Mouse (Mus musculus): ENCODE measurements at regions not wholly inside any gene's neighbourhood (a gene's known extent, or its start where the extent isn't known, plus 50 kb on each side); places are given as distances from the start of the nearest gene placed in this dataset.
"Not testable (repeated sequence)": the region's sequence is repeated elsewhere in the genome, so short reads cannot be mapped to it uniquely, and the experiment has no call there.

- intact Hi-C loops (cut with DNase I) = no loop called here
- DNase-seq (ENCODE audit: extremely low spot score in 1 of 2, low spot score in 2 of 2) = no peak
Measured at GRCm38 (mm10) chr7:83289915-83290773, 294.6 kb upstream of the Tmc3 start.

GRCm38 (mm10) chr7:83307112-83307511, 277.6 kb upstream of the Tmc3 start:
- DNase-seq (ENCODE audit: extremely low spot score in 1 of 2, low spot score in 2 of 2) = no peak
- intact Hi-C loops (cut with DNase I) = no loop called here

- no peak for DNase-seq (ENCODE audit: extremely low spot score in 1 of 2, low spot score in 2 of 2)
- intact Hi-C loops (cut with DNase I) = no loop called here
Measured at GRCm38 (mm10) chr7:83312172-83312571, 272.6 kb upstream of the Tmc3 start.

- intact Hi-C loops (cut with DNase I) = no loop called here
- no peak for DNase-seq (ENCODE audit: extremely low spot score in 1 of 2, low spot score in 2 of 2)
Measured at GRCm38 (mm10) chr7:83329809-83330412, 254.8 kb upstream of the Tmc3 start.

GRCm38 (mm10) chr7:83347103-83347754, 237.5 kb upstream of the Tmc3 start:
- DNase-seq (ENCODE audit: extremely low spot score in 1 of 2, low spot score in 2 of 2) = no peak
- intact Hi-C loops (cut with DNase I) = no loop called here

- intact Hi-C loops (cut with DNase I) = no loop called here
- no peak for DNase-seq (ENCODE audit: extremely low spot score in 1 of 2, low spot score in 2 of 2)
Measured at GRCm38 (mm10) chr7:83369191-83369590, 215.5 kb upstream of the Tmc3 start.

GRCm38 (mm10) chr7:83369605-83370004, 215.1 kb upstream of the Tmc3 start:
- intact Hi-C loops (cut with DNase I) = no loop called here
- no peak for DNase-seq (ENCODE audit: extremely low spot score in 1 of 2, low spot score in 2 of 2)

- intact Hi-C loops (cut with DNase I) = no loop called here
- no peak for DNase-seq (ENCODE audit: extremely low spot score in 1 of 2, low spot score in 2 of 2)
Measured at GRCm38 (mm10) chr7:83376826-83377225, 207.9 kb upstream of the Tmc3 start.

- intact Hi-C loops (cut with DNase I) = no loop called here
- DNase-seq (ENCODE audit: extremely low spot score in 1 of 2, low spot score in 2 of 2) = peak in 1 of 2 experiments; percentile 13
Measured at GRCm38 (mm10) chr7:83381381-83382181, 203.1 kb upstream of the Tmc3 start.

GRCm38 (mm10) chr7:83382803-83383363, 201.8 kb upstream of the Tmc3 start:
- peak; percentile 61 to 65 for DNase-seq (ENCODE audit: extremely low spot score in 1 of 2, low spot score in 2 of 2)
- intact Hi-C loops (cut with DNase I) = no loop called here

GRCm38 (mm10) chr7:83391388-83391787, 193.3 kb upstream of the Tmc3 start:
- DNase-seq (ENCODE audit: extremely low spot score in 1 of 2, low spot score in 2 of 2) = no peak
- intact Hi-C loops (cut with DNase I) = no loop called here

- DNase-seq (ENCODE audit: extremely low spot score in 1 of 2, low spot score in 2 of 2) = no peak
- intact Hi-C loops (cut with DNase I) = no loop called here
Measured at GRCm38 (mm10) chr7:83392181-83392580, 192.5 kb upstream of the Tmc3 start.

- intact Hi-C loops (cut with DNase I) = no loop called here
Measured at GRCm38 (mm10) chr7:83392625-83393024, 192.1 kb upstream of the Tmc3 start.

GRCm38 (mm10) chr7:83394156-83394555, 190.6 kb upstream of the Tmc3 start:
- intact Hi-C loops (cut with DNase I) = no loop called here
- no peak for DNase-seq (ENCODE audit: extremely low spot score in 1 of 2, low spot score in 2 of 2)

More at GRCm38 (mm10) chr7:83392625-83393024, 192.1 kb upstream of the Tmc3 start:
- DNase-seq (ENCODE audit: extremely low spot score in 1 of 2, low spot score in 2 of 2) = no peak

- intact Hi-C loops (cut with DNase I) = no loop called here
- DNase-seq (ENCODE audit: extremely low spot score in 1 of 2, low spot score in 2 of 2) = no peak
Measured at GRCm38 (mm10) chr7:83399668-83400067, 185.1 kb upstream of the Tmc3 start.

- DNase-seq (ENCODE audit: extremely low spot score in 1 of 2, low spot score in 2 of 2) = no peak
- intact Hi-C loops (cut with DNase I) = no loop called here
Measured at GRCm38 (mm10) chr7:83401001-83401400, 183.7 kb upstream of the Tmc3 start.

GRCm38 (mm10) chr7:83412745-83413144, 172.0 kb upstream of the Tmc3 start:
- peak in 1 of 2 experiments; percentile 25 for DNase-seq (ENCODE audit: extremely low spot score in 1 of 2, low spot score in 2 of 2)
- intact Hi-C loops (cut with DNase I) = not testable (repeated sequence)

GRCm38 (mm10) chr7:83429929-83430556, 154.7 kb upstream of the Tmc3 start:
- no peak for DNase-seq (ENCODE audit: extremely low spot score in 1 of 2, low spot score in 2 of 2)
- intact Hi-C loops (cut with DNase I) = no loop called here
